Mouse (Mus musculus) adrenal gland, postnatal 14 days (tissue): ENCODE data around the gene Myl3. TPM values are rescaled to one million over a fixed set of nuclear protein-coding genes. Genes with fewer than 3 reads are reported as not detected.

ENCODE experiments used
- DNase-seq: peaks from one replicate; pipeline ENCODE4 v3.0.0; 2021; ENCODE audit warnings: mixed read lengths
- long read RNA-seq, 2 experiments: library from polyadenylated mRNA; stranded (forward); transcript quantifications; one replicate each; pipeline ENCODE4 v2.0.0; 2021
- total RNA-seq: library from RNA; stranded (reverse); gene quantifications from 2 replicates; pipeline ENCODE4 v1.2.3, GENCODE M21; 2021

The Myl3 gene
- total RNA-seq = 0.37 TPM in 1 of 2 replicates, not detected in the other
- long read RNA-seq, experiment 1 = 0 reads
- long read RNA-seq, experiment 2, partial matches to known transcripts = 0 of 1 reads
- long read RNA-seq, experiment 2, other reads (novel, unspliced or antisense) = 1 of 1 reads

DNA sequence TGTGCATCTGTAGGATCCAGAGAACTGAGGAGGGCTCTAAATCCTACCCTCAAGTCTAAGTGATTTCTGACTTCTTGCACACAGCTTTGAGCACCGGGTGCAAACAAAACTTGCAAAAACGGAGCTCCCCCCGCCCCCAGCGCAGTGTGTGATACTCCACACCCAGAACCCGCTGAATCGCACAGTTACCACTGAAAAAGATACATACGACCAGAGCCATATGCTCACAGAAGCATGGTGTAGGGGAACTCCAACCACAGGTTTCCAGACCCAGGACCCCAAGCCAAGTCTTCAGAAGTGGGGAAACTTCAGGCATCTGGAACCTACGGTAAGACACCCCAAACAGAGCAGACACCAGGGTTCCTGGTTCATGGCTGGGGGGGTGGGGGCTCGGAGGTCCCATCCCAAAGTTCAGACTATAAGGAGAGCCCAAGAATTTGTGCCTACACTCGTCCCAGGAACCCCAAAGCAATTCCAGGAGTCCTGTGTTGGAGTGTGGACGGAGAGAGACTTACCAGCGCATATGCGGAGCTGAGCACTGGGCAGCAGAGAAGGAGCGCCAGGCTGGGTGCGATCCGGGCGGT, at the start of gene Myl3:
TSS of gene Myl3 (plus strand) at position 151 of the 584 bp plus-strand sequence.
- DNase-seq = no peak

DNA sequence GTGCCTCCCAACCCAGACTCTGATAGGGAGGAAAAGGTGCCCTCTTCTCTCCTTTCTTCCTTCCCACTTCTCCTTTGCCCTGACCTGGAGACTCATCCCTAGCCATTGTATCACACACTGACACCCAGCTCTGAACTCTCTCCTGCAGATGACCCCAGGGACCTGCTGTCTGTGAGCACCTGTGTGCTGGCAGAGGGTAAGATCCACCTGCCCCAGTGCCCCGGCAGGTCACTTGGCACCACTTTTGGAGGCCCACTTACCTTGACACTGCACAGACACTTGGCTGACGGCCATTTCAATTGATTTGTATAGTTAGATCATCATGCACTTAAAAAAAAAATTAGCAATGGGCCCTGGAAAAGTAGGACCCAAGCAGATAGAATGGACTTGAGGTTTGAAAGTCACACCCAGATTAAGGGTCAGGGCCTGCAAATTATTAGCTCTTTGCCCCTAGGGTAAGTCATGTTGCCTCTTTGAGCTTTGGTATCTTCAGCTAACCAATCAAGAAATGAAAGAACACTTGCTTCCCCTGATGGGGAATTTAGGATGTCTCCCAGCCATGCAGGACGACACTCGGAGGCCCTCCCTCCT, 46.4 kb upstream of the Myl3 start:
- no peak for DNase-seq

DNA sequence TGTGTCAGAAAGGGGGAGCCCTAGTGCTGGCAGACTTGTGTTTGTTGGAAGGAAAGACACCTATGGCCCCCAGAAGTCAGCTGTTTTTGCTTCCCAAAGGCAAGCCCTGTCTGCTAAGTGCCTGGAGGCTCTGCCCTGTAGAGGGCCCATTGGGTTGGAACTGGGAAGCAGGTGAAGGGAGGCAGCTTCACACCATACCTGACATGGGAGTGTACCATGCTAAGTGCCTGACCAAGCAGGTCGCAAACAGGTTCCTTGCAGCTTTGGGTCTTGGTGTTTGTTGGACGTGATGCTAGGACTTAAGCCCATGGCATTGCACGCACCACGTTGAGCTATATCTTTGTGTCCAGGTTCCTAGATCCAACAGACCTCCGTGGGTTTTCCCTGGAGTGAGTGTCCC, 45.2 kb upstream of the Myl3 start:
- no peak for DNase-seq

DNA sequence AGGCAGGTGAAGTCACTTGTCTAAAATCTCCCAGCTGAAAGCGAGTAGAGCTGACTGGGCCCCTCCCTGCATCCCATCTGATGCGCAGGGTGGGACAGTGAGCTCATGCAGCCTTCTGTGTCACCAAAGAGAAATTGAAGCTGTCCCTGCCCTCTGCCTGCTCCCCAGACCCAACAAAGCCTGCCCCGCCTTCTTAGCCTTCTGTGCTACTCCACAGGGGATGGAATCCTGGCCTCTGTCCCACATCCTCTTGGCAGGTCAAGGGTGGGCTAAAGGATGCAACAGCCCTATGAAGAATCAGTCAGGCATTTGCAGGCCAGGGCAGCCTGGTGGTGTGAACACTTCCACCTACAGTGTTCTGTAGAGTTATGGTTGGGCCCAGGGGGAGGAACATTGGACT, 44.2 kb upstream of the Myl3 start:
- peak; percentile 49 for DNase-seq

DNA sequence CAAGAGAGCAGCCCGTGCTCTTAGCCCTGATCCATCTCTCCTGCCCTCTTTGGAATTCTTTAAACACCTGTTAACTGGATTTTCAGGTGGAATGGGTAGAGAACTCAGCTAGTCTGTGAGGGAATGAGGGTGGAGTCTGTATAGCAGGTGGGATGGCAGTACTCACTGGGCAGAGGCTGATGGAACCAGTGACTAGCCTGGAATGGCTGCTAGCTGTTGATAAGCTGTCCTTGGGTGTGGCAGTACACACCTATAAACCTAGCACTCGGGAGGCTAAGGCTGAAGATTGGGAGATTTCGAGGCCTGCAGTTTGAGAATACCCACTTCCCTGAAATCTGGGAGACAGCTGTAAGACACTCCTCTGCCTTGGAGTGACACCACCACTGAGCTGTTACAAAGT, 42.1 kb upstream of the Myl3 start:
- DNase-seq = no peak

DNA sequence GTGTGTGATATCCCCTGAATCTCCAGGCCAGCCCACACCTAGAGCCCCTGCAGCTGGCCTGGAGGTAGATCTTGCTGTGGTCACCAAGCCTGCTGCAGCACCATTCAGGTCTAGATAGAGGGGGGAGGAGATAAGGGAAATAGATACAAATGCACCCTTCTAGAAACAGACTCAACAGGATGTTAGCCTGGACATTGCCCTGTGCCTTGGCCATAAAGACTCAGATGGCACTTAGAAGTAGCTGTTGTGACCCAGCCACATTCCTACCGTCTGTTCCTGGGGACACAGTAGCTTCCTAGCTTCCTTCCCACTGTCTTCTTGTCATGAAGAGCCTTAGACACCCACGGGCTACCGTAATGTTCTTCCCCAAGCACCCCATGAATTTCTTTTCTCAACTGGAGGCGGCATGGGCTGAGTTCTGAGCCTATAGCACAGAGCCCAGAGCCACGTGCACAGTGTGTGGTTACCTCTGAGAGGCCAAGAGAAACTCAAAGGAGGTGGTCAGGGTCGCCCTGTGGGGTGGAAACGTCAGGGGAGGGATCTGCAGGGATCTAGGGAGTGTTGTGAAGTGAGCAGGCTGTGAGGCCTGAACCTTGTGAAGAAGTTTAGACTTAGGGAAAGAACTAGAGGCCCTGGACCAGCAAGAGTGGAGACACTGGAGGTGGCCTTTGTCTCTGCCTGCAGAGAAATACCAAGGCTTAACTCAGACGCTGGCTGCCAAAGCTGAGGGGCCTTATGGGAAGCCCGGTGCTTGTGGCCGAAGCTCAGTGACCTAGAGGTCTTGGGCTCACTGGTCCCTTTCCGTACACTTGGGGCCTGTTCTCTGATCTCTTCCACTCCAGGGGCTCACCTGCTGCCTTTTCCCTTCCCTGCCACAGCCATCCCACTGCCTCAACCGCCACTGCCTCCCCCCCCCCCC, 40.3 kb upstream of the Myl3 start:
- no peak for DNase-seq

DNA sequence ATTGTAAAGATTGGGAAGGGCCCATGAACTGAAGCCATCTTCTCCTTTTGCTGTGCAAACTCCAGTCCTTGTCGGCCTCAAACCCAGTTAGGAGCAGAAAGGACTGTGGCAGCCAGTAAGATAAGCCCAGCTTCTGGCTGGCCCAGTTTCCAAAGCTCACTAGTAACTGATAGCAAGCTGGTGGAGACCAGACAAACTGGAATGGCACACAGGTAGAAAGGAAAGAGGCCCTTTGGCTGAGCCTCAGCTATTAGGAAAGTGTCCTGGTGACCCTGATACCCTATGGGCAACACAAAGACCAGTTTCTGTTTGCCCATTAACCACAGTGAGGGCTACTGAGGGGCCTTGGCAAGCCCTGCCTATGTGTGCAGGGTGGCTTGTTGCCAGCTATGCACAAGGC, 38.8 kb upstream of the Myl3 start:
- peak; percentile 56 for DNase-seq

DNA sequence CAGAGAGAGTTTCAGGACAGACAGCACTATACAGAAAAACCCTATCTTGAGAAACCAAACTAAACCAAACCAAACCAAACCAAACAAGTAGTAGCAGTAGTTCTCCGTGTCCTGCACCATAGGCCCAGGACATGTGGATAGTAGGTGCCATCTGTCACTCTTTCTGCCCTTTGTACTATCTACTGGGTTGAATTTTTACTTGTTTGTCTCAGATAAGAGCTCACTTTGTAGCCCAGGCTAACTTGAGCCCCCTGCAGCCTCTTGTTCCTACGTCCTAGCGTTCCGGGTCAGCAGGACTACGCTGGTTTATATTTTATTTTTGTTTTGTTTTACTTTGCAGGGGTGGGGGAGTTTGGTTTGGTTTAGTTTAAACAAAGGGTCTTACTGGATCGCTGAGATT, 37.7 kb upstream of the Myl3 start:
- no peak for DNase-seq

DNA sequence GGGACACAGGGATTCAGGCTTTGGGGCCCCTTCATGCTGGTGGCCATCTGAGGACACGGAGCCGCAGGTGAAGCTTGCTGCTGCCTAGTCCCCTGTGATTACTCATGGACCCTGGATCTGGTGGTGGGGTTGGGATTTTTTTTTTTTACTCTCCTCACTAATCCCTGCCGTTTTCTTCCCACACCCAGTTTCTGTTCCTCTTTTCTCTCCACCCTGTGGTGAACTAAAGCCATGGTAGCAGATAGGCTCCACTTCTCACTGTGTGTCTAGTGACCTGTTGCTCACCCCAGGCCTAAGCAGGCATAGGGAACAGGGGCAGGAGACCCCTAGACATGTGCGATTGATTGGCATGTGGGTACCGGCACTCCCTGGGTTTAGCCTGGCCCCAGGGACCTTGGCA, 34.9 kb upstream of the Myl3 start:
- DNase-seq = no peak

DNA sequence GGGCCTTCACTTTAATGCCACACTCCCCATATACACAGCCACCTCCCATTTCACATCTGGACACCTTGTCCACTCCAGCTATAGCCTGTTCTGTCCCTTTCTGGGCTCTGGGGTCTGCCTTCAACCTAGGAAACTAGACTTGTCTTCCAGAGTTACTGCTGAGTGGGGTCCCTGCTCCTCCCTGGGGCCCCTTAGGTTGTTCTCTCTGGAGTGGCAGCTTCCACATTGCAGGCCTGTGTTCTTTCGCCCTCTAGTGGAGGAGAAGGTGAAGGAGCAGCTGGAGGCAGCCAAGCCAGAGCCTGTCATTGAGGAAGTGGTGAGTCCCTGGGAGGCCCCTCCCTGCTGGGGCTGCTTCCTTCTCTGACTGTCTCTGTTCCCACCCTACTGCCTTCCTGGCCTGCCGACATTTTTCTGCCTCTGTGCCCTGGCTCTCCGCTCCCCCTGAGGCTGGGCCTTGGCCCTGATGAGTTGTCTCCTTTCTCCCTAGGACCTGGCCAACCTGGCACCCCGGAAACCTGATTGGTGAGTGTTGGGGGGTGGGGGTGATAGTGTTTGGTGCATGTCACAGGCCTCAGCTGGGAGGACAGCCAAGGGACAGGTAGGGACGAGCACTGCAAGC, 31.9 kb upstream of the Myl3 start:
- DNase-seq = peak; percentile 86

DNA sequence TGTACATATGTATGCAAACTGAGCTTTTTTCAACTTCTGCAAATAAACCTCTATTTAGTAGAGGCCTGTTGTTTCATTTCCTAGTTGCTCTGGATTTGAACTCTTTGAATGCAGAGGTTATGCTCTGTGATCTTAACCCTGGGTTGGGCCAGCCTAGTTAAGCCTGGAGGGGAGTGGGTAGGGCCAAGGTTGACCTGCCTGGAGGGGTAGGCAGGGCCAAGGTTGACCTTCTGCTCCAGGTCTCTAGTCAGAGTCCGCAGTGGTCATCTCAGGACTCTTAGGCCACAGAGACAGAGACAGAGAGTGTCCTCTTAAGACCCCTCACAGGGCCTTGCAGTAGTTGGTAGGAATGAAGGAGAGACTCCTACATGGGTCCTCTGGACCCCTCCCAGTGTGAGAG, 30.1 kb upstream of the Myl3 start:
- no peak for DNase-seq

DNA sequence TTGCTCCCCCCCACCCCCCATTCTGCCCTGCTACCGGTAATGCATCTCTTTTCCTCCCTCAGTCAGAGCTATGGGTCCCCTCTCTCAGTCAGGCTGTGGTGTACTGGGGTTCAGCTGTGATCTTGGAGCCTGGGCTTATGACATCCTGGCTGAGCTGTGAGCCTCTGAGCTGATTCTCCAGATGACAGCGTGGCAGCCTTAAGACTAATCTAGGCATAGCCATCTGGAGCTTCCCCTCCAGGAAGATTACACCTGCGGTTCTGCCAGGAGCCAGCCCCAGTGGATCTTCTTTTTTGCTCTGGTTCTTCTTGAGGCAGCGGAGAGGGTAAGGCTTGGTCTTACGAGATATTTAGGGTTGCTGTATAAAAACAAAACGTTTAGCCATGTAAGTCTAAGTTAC, 29.7 kb upstream of the Myl3 start:
- no peak for DNase-seq

DNA sequence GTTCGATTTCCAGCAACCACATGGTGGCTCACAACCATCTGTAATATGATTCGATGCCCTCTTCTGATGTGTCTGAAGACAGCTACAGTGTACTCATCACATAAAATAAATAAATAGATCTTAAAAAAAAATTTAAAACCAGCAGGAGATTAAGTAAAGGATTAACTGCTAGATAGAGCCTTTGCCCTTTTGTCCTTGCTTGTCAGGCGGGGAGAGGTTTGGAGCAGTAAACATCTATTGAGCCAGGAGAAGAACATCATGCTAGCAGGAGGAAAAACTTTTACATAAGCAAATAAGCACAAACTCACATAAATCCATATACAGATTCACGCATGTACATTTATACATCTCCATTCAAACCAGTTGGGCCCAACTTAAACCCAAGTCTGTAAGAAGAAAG, 29.1 kb upstream of the Myl3 start:
- no peak for DNase-seq

DNA sequence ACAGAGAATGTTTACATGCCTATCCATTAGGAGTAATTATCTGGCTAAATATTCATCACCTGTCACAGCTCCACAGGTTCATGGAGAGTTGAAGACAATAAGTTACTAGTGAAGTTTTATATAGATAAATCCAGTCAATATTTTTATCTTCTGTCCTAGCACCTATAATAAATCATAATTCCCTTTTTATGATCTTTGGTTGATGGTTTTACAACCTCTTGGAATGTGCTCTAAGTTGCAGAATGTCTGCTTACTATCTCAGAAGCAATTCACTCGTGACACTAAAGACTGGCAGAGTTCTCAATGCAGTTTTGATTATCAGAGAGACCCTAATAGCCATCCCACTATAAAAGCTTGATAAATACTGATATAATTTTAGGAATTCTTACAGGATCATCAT, 28.3 kb upstream of the Myl3 start:
- no peak for DNase-seq

DNA sequence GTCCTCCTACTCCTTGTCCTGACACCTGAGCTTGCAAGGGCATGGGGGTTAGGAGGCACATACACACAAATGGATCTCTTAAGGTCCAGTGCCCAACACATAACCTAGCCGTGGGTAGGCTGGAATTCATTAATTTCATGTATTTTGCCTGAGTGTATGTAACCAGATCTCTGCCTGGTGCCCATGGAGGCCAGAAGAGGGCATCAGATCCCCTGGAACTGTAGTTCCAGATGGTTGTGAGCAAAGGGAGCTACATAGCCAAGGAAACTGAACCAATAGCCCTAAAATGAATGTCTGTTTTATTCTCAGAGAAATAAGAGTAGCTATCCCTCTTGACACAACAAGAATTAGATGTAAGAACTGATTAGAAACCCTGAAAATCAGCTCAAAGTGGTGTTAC, 26.2 kb upstream of the Myl3 start:
- DNase-seq = no peak

DNA sequence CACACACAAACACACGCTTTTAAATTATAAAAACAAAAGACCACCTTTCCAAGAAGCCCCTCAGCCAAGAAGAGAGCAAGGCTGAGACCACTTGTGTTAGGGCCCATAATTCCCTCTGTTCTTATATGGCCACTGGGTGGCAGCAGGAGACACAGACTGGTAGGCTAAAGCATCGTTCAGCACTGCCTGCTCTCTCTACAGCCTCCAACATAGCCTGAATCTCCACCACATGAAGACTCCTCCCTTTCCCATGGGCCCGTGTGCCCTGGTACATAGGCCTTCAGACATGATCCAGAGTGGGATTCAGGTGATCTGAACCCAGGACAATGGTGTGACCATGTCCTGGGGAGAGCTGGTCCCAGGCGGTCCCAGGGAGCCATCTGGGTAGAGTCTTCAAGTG, 24.9 kb upstream of the Myl3 start:
- peak; percentile 71 for DNase-seq

DNA sequence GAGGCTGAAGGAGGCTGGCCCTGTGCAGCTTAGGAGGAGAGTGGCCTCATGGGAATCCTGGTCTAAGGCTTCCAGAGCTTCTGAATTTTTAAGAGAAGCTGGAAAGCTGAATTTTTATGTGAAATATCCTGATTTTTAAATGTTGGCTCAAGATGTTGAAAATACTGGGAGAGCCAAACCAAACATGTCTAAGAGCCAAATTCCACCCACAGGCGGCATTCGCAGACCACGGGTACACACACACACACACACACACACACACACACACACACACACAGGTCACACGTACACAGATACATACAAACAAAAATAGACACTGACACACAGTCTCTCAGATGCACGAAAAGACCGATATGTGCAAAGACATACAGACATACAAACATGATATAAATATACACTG, 23.6 kb upstream of the Myl3 start:
- no peak for DNase-seq

DNA sequence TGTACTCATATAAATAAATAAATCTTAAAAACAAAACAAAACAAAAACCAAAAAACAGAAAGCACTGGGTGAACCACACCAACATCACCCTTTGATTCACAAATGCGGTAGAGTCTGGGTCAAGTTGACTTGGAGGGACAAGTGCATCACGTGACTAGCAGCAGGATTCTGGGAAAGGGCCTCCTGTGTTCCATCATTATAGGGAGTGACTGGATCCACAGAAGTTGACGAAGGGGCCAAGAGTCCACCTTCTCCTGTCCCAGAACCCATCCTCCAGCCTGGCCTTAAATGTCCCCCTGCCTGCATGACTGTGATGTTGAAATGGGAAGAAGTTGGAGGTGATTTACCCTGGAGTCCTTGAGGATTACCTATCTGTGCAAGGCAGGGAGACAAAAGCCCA, 22.9 kb upstream of the Myl3 start:
- DNase-seq = no peak

DNA sequence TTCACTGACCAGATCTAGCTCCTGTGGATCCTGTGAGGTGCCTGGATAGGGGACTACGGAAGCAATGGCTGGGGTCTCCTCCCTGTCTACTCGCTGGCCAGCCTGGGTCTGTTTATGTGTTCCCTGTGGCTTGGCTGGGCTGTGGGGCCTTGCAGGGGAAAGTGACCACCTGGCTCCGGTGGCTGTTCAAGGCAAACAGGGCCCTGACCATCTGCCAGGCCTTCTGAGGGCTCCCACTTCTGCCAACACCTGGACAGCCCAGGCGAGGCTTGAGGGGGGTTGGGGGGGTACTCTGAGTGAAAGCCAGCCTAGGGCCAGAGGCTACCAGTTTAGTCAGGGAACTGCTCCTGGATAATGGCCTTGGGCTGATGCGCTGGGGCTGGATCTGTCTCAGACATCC, 21.7 kb upstream of the Myl3 start:
- DNase-seq = no peak

DNA sequence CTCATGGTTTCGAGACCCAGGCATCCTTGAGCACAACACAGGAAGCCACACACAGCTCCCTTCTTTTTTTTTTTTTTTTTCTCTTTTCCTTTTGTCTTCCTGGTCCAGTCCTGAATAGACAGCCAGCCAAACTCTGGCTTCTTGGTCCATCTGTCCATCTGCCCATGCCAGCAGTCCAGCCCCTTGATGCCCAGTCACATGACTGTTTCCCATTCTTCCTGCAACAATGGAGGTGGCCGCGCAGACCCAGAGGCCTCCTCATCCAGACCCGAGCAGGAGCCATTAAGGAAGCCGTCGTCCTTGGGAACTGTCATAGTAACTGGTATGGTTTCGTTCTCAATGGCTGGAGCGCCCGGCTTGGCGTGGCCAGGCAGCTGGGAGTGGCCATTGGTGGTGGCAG, 19.6 kb upstream of the Myl3 start:
- no peak for DNase-seq

DNA sequence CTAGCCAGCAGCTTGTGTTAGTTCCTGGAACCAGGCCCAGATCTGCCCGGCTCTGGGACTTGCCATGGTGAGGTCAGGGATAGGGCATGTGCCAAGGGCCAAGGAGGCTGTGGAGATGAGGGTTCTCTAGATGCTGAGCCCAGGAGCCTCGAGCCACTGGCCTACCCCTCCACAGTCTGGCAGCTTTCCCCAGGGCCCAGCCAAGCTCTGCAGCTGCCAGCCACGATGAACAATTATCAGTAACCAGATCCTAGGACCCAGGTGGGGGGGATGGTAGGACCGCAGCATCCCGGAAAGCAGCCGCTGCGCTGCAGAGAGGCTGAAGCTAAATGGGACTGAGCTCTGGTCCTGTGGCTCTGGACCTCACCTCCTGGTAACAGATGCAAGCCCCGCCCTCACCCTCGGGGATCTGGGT, 15.9 kb upstream of the Myl3 start:
- DNase-seq = peak; percentile 73

DNA sequence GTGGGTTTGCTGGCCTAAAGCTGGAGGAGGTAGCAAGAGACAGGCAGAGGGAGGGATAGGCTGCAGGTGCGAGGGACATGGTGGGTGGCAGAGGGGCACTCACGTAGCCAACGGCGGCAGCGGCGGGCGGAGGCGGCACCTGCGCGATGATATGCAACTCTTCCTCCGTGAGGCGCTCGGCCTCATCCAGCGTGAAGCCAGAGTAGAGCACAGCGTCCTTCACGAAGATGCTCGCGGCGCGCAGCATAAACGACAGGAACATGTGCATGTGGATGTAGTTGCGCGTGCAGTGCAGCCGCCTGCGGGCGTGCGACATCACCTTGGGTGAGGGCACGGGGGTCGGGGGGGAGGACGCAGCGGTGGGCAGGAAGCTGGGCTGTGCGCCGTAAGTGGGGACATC, 14.8 kb upstream of the Myl3 start:
- no peak for DNase-seq

DNA sequence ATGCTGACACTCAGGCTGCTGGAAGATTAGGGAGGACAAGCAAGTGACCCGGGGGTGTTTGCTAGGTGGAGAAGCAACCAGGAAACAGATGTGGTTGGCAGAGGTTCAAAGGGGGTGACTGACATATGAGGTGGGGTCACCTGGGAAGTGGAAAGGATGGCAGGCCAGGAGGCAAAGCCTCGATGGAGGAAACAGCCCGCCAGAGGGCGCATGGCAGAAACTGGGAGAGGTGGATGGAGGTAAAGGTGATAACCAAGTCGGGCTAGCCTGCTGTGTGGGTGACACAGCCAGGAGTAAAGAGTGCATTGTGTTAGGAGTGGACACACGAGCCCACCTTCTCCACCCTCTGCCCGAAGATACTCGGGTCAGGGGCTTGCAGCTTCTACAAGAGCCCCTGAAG, 11.8 kb upstream of the Myl3 start:
- peak; percentile 57 for DNase-seq
